In the genomic region with DNA sequence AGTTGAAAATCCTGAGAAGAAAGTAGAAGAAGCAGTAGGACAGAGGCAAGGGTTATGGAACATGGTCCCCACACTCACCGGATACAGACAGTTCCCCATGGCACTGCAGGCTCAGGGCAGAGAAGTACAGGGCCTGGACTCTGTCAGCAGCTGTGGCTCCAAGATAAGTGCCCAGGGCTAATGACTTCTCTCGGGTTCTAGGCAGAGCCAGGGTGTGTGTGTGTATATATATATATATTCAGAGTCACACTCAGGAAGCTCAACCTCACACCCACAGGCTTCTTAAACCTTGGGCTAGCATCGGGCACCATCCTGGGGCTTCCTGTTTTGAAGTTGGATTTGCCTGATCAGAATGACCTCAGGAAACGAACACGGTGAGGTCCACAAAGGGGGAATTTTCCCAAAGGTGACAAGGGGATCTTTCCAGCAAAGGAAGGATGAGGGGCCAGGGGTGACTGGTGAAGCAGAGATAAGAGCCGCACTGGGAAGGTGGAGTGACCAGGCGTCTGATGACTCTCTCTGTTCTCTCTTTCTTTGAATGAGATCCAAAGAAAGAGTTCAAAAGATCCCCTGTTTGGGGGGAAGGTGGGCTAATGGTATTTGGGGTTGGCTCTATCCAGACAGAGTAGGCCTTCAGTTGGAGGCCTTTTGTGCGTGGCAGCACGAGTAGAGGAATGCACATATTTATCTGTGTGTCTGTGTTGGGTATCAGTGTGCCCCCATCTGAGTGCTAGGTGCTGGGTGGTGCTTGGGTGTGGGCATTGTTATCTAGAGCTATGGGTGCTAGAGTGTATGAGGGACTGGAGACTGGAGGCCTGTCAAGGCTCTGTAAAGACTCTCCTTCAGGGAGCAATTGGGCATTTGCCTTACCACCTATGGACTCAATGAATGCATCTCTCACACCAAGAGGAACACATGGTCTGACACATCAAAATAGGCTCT, we compare ENCODE assay signal across 9 mouse cellular contexts. TPM values are rescaled to one million over a fixed set of nuclear protein-coding genes. Genes with fewer than 3 reads are reported as not detected.
DNase-seq lines count a peak whose midpoint lies in the region; ATAC-seq lines count a peak whose summit lies in the region.
"Had no signal": no experiment of that assay in that cellular context is flagged by ENCODE, and none has a peak within 500 bp of the region (broad histone marks: within the 10 kb centered on the region; RNA-seq: fewer than 3 reads in every experiment).

A gene (minus strand): TSS at position 439 of the 942 bp plus-strand sequence.

- H3K36me3 ChIP-seq in heart, embryonic 15.5 days, result no peaks in the 10 kb centered on the region
- H3K36me3 ChIP-seq in midbrain, embryonic 14.5 days (ENCODE audit: control insufficient read depth, insufficient read depth, low read length), result peaks cover 35% of the 10 kb centered on the region

- no peak within 1 kb of the TSS for H3K9ac ChIP-seq in heart, embryonic 15.5 days
- H3K9ac ChIP-seq in midbrain, embryonic 14.5 days (replicated peaks; ENCODE audit: low read length), result no peak within 1 kb of the TSS

- H3K4me2 ChIP-seq in heart, embryonic 15.5 days, result no peak within 1 kb of the TSS
- H3K4me2 ChIP-seq in midbrain, embryonic 14.5 days (ENCODE audit: low read length), result no peak within 1 kb of the TSS

- DNase-seq in heart, adult 18-20 months, result no peak
- peak; percentile 62 for DNase-seq in c-Kit-positive CD71-positive TER-119-negative erythroid progenitor cells, embryonic 14.5 days (ENCODE audit: low read depth)
- no peak for DNase-seq in large intestine, adult 2 months (ENCODE audit: low read depth, low spot score)
- no peak for DNase-seq in midbrain, embryonic 14.5 days
- DNase-seq in testis, postnatal 14 days (ENCODE audit: low spot score), result no peak
- no peak for DNase-seq in MN1 (ENCODE audit: low spot score)
- no peak for DNase-seq in cerebellum, postnatal 25 days
- DNase-seq: kidney, postnatal 36 days had no signal

- H3K4me3 ChIP-seq in heart, embryonic 15.5 days, result no peak within 1 kb of the TSS
- no peak within 1 kb of the TSS for H3K4me3 ChIP-seq in midbrain, embryonic 14.5 days (replicated peaks; ENCODE audit: low read depth, low read length)

- H3K27me3 ChIP-seq in heart, embryonic 15.5 days, result no peaks in the 10 kb centered on the region
- no peaks in the 10 kb centered on the region for H3K27me3 ChIP-seq in midbrain, embryonic 14.5 days (ENCODE audit: control insufficient read depth, insufficient read depth, low read length)

- H3K4me1 ChIP-seq in heart, embryonic 15.5 days (replicated peaks), result peaks cover 5% of the 10 kb centered on the region
- H3K4me1 ChIP-seq in midbrain, embryonic 14.5 days (ENCODE audit: control insufficient read depth, insufficient read depth, low read length), result no peaks in the 10 kb centered on the region

- H3K27ac ChIP-seq in heart, embryonic 15.5 days, result no peak within 1 kb of the TSS
- H3K27ac ChIP-seq in midbrain, embryonic 14.5 days (replicated peaks; ENCODE audit: low read depth, low read length), result no peak within 1 kb of the TSS; the same call in 1 of the 2 replicates

- 39% methylated on average over 9 of the region's 9 CpGs for WGBS in heart, embryonic 15.5 days
- 62% methylated on average over 9 of the region's 9 CpGs for WGBS in large intestine, adult 2 months
- WGBS in midbrain, embryonic 14.5 days, result 76% methylated on average over 9 of the region's 9 CpGs

- peak; percentile 34; the same call in 1 of the 2 replicates for ATAC-seq in heart, embryonic 15.5 days (replicated peaks; ENCODE audit: insufficient number of reproducible peaks, insufficient read depth, low FRiP score, low read depth)
- no peak for ATAC-seq in midbrain, embryonic 14.5 days (ENCODE audit: low FRiP score, low TSS enrichment)

- H3K9me3 ChIP-seq in heart, embryonic 15.5 days (replicated peaks), result no peaks in the 10 kb centered on the region
- no peaks in the 10 kb centered on the region for H3K9me3 ChIP-seq in midbrain, embryonic 14.5 days (ENCODE audit: control insufficient read depth, low read length)

RNA-seq across cellular contexts. Expression of the gene that starts here (rescaled TPM):
- 0.60 and 1.8 TPM in 2 replicates for polyA plus RNA-seq in heart, embryonic 15.5 days (2015; fragmentation: Nextera tagmentation; extraction: Ambion mirVana)
- total RNA-seq in heart, adult 18-20 months (2021), result 1 to 10 TPM in 1 of 2 experiments, under 1 TPM in 1; 0.30 to 1.0 TPM
- polyA plus RNA-seq in large intestine, adult 2 months (2012; rRNA removed), result 9.8 and 13.6 TPM in 2 replicates
- 23.9 and 31.0 TPM in 2 replicates for polyA plus RNA-seq in midbrain, embryonic 14.5 days (2014; fragmentation: Nextera tagmentation; extraction: Ambion mirVana)
